Mouse (Mus musculus) frontal cortex, postnatal 10 days (tissue): ENCODE measurements around the gene Tubg2.

ENCODE experiments used
- DNase-seq, 2 experiments: peaks; one replicate each; pipeline ENCODE4 v3.0.0; 2022; ENCODE audit warnings: low spot score in 2 of 2, mixed read lengths in 1 of 2

Gene Tubg2

GRCm38 (mm10) chr11:101194643-101195042, 38.9 kb downstream of the Tubg2 start:
- no peak for DNase-seq

- no peak for DNase-seq
These were observed 39.4 kb downstream of the Tubg2 start for GRCm38 (mm10) chr11:101195101-101195500.

GRCm38 (mm10) chr11:101195571-101195970, 39.9 kb downstream of the Tubg2 start:
- no peak for DNase-seq

GRCm38 (mm10) chr11:101196175-101196574, 40.5 kb downstream of the Tubg2 start:
- no peak for DNase-seq

- no peak for DNase-seq
These were observed 43.8 kb downstream of the Tubg2 start for GRCm38 (mm10) chr11:101199555-101199954.

GRCm38 (mm10) chr11:101200986-101201385, 45.3 kb downstream of the Tubg2 start:
- no peak for DNase-seq
